Mouse (Mus musculus): ENCODE measurements around the gene Mterf2. TPM values are rescaled to one million over a fixed set of nuclear protein-coding genes. Genes with fewer than 3 reads are reported as not detected.
A peak's percentile ranks its signal among the peaks of the same experiment; 100 is the strongest.

Mterf2 gene
- 12.2 and 12.5 TPM in 2 replicates for polyA plus RNA-seq (2015; fragmentation: Nextera tagmentation; extraction: Ambion mirVana)

- Histone ChIP-seq H3K27me3 (no peaks in the 10 kb centered on the region), H3K4me3 (peak within 1 kb of the TSS; percentile 77), H3K27ac (peak within 1 kb of the TSS; percentile 48), H3K4me1 (replicated peaks) (peaks cover 14% of the 10 kb centered on the region), H3K4me2 (peak within 1 kb of the TSS; percentile 70), H3K36me3 (peaks cover 2% of the 10 kb centered on the region; the same call in 1 of the 2 replicates), H3K9ac (peak within 1 kb of the TSS; percentile 71), H3K9me3 (replicated peaks) (no peaks in the 10 kb centered on the region)
- WGBS = 8% methylated on average over 20 of the region's 20 CpGs
- ATAC-seq (replicated peaks; ENCODE audit: insufficient number of reproducible peaks, insufficient read depth, low FRiP score, low read depth) = peak; percentile 100
These were observed at the start of gene Mterf2 for GRCm38 (mm10) chr10:85127395-85128287. Mterf2 (minus strand) TSS chr10:85128027.

DNA sequence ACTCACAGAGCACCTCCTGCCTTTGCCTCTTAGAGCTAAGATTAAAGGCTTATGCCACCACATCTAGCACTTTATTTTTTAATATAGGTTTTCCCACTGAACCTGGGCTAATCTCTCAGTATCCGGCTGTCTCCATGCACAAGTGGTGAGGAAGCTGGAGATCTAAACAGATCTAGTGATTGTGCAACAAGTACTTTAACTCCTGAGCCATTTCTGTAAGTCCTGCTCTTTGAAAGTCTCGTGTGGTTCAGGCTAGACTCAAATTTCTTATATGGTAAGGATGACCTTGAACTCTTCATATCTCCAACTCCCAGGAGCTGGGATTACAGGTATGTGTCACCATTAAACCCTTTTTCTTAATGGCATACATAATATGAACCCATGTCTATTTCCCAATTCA lies 48.8 kb upstream of the Mterf2 start:
- Histone ChIP-seq H3K9me3 (replicated peaks) (no peaks in the 10 kb centered on the region), H3K4me3 (no peak overlapping the region), H3K36me3 (no peaks in the 10 kb centered on the region), H3K9ac (no peak overlapping the region), H3K27me3 (no peaks in the 10 kb centered on the region), H3K4me2 (no peak overlapping the region), H3K4me1 (replicated peaks) (no peaks in the 10 kb centered on the region), H3K27ac (no peak overlapping the region)
- WGBS = 66% methylated on average over 2 of the region's 2 CpGs
- ATAC-seq (replicated peaks; ENCODE audit: insufficient number of reproducible peaks, insufficient read depth, low FRiP score, low read depth) = no peak

DNA sequence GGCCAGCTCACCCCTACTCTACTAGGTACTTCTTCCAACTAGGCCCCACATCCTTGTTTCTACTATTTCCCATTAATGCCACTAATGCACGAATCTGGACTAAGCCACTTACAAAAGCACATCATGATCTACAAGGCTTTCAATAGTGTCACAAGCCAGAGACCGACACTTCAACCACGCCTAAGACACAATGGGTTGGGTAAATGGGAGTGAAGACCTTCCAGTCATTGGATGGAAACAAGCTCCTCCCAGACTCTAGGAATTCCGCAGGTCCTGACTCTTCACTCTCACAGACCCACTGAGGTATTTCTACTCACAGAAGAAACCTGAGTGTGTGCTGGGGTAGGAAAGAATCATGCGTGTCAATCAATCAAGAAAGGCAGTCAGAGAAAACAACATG lies 37.5 kb upstream of the Mterf2 start:
- H3K4me2 ChIP-seq = no peak overlapping the region
- H3K9ac ChIP-seq = no peak overlapping the region
- H3K4me3 ChIP-seq = no peak overlapping the region
- no peak overlapping the region for H3K27ac ChIP-seq
- H3K36me3 ChIP-seq = no peaks in the 10 kb centered on the region
- 84% methylated on average over 5 of the region's 5 CpGs for WGBS
- H3K4me1 ChIP-seq (replicated peaks) = peaks cover 5% of the 10 kb centered on the region; the same call in 1 of the 2 replicates
- no peaks in the 10 kb centered on the region for H3K27me3 ChIP-seq
- no peak for ATAC-seq (replicated peaks; ENCODE audit: insufficient number of reproducible peaks, insufficient read depth, low FRiP score, low read depth)
- H3K9me3 ChIP-seq (replicated peaks) = no peaks in the 10 kb centered on the region

- no peak for ATAC-seq (replicated peaks; ENCODE audit: insufficient number of reproducible peaks, insufficient read depth, low FRiP score, low read depth)
- WGBS = 93% methylated on average over 13 of the region's 13 CpGs
- Histone ChIP-seq H3K27me3 (no peaks in the 10 kb centered on the region), H3K4me3 (no peak overlapping the region), H3K27ac (no peak overlapping the region), H3K36me3 (no peaks in the 10 kb centered on the region), H3K9me3 (replicated peaks) (no peaks in the 10 kb centered on the region), H3K4me2 (no peak overlapping the region), H3K4me1 (replicated peaks) (peaks cover 7% of the 10 kb centered on the region; the same call in 1 of the 2 replicates), H3K9ac (no peak overlapping the region)
These were observed 37.0 kb upstream of the Mterf2 start for GRCm38 (mm10) chr10:85164791-85165190.

DNA sequence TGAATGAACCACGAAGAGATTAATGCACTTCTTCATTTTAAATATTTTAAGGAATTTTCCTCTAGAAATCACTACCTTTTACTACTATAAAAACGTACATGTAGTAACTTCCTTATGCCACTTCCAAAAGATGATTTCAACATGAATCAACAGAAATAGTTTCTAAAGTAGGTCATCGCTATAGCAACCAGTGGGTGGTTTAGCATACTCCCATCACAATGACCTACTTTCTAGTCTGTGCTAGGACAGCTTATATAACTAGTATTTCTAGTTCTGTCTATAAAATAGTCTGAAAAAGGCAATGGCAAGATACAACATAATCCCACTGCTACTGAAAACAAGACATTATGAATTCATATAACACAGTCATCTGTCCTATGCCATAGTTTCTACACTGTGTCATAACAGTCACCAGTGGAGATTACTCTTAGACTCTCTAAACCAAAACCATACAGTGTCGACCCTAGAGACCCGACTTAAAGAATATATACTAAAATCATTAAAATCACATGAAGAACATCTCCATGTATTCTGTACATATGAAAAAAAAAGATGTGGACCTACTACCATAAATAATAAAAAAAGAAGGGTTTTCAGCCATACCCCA lies 34.0 kb upstream of the Mterf2 start:
- Histone ChIP-seq H3K4me3 (no peak overlapping the region), H3K4me2 (no peak overlapping the region), H3K27me3 (no peaks in the 10 kb centered on the region), H3K9ac (no peak overlapping the region), H3K27ac (no peak overlapping the region), H3K9me3 (replicated peaks) (no peaks in the 10 kb centered on the region), H3K4me1 (replicated peaks) (peaks cover 7% of the 10 kb centered on the region; the same call in 1 of the 2 replicates), H3K36me3 (no peaks in the 10 kb centered on the region)
- ATAC-seq (replicated peaks; ENCODE audit: insufficient number of reproducible peaks, insufficient read depth, low FRiP score, low read depth) = no peak
- 68% methylated on average over 5 of the region's 5 CpGs for WGBS

GRCm38 (mm10) chr10:85159989-85160619 lies 32.3 kb upstream of the Mterf2 start:
- no peaks in the 10 kb centered on the region for H3K9me3 ChIP-seq (replicated peaks)
- no peak overlapping the region for H3K4me2 ChIP-seq
- H3K4me1 ChIP-seq (replicated peaks) = peaks cover 7% of the 10 kb centered on the region; the same call in 1 of the 2 replicates
- no peak overlapping the region for H3K4me3 ChIP-seq
- no peaks in the 10 kb centered on the region for H3K36me3 ChIP-seq
- WGBS = 31% methylated on average over 1 of the region's 1 CpGs
- no peak overlapping the region for H3K9ac ChIP-seq
- H3K27me3 ChIP-seq = no peaks in the 10 kb centered on the region
- ATAC-seq (replicated peaks; ENCODE audit: insufficient number of reproducible peaks, insufficient read depth, low FRiP score, low read depth) = no peak
- 0 out of 2 replicates have a peak overlapping the region, but pooled peaks have one; percentile 31 for H3K27ac ChIP-seq

DNA sequence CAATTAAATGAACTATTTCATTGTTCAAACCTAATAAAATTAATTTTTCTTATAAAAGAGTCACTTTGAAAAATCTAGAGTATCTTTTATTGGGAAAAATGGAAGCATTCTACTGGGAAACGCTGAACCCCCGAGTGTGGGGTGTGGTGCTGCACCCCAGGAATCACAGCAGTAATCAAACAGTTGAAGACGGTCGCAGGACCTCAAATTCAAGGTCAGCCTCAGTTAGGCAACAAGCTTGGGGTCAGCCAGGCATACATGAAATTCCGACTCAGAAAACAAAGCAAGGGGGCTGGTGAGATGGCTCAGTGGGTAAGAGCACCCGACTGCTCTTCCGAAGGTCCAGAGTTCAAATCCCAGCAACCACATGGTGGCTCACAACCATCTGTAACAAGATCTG lies 29.6 kb upstream of the Mterf2 start:
- 92% methylated on average over 7 of the region's 7 CpGs for WGBS
- H3K9me3 ChIP-seq (replicated peaks) = no peaks in the 10 kb centered on the region

GRCm38 (mm10) chr10:85154195-85154594 lies 26.4 kb upstream of the Mterf2 start:
- H3K4me2 ChIP-seq = no peak overlapping the region
- no peaks in the 10 kb centered on the region for H3K9me3 ChIP-seq (replicated peaks)
- 13% methylated on average over 2 of the region's 2 CpGs for WGBS
- H3K27ac ChIP-seq = no peak overlapping the region
- H3K4me3 ChIP-seq = no peak overlapping the region
- no peaks in the 10 kb centered on the region for H3K27me3 ChIP-seq
- no peak for ATAC-seq (replicated peaks; ENCODE audit: insufficient number of reproducible peaks, insufficient read depth, low FRiP score, low read depth)
- peaks cover 3% of the 10 kb centered on the region; the same call in 1 of the 2 replicates for H3K36me3 ChIP-seq
- no peaks in the 10 kb centered on the region for H3K4me1 ChIP-seq (replicated peaks)
- no peak overlapping the region for H3K9ac ChIP-seq

More for the DNA sequence above, 29.6 kb upstream of the Mterf2 start:
- Histone ChIP-seq H3K9ac (no peak overlapping the region), H3K27me3 (no peaks in the 10 kb centered on the region), H3K27ac (no peak overlapping the region), H3K36me3 (no peaks in the 10 kb centered on the region), H3K4me1 (replicated peaks) (peaks cover 7% of the 10 kb centered on the region; the same call in 1 of the 2 replicates), H3K4me2 (no peak overlapping the region), H3K4me3 (no peak overlapping the region)
- ATAC-seq (replicated peaks; ENCODE audit: insufficient number of reproducible peaks, insufficient read depth, low FRiP score, low read depth) = no peak

GRCm38 (mm10) chr10:85149226-85149625 lies 21.4 kb upstream of the Mterf2 start:
- WGBS = 87% methylated on average over 5 of the region's 5 CpGs
- ATAC-seq (replicated peaks; ENCODE audit: insufficient number of reproducible peaks, insufficient read depth, low FRiP score, low read depth) = no peak
- H3K9ac ChIP-seq = no peak overlapping the region

GRCm38 (mm10) chr10:85146282-85146681 lies 18.5 kb upstream of the Mterf2 start:
- H3K4me3 ChIP-seq = no peak overlapping the region
- H3K4me2 ChIP-seq = no peak overlapping the region
- no peaks in the 10 kb centered on the region for H3K27me3 ChIP-seq
- peaks cover 29% of the 10 kb centered on the region for H3K36me3 ChIP-seq
- ATAC-seq (replicated peaks; ENCODE audit: insufficient number of reproducible peaks, insufficient read depth, low FRiP score, low read depth) = no peak
- H3K4me1 ChIP-seq (replicated peaks) = no peaks in the 10 kb centered on the region
- H3K9ac ChIP-seq = no peak overlapping the region
- H3K27ac ChIP-seq = no peak overlapping the region
- no peaks in the 10 kb centered on the region for H3K9me3 ChIP-seq (replicated peaks)
- WGBS = 86% methylated on average over 14 of the region's 14 CpGs

More at GRCm38 (mm10) chr10:85149226-85149625, 21.4 kb upstream of the Mterf2 start:
- Histone ChIP-seq H3K4me3 (no peak overlapping the region), H3K27ac (no peak overlapping the region), H3K9me3 (replicated peaks) (no peaks in the 10 kb centered on the region), H3K4me1 (replicated peaks) (no peaks in the 10 kb centered on the region), H3K4me2 (no peak overlapping the region), H3K27me3 (no peaks in the 10 kb centered on the region), H3K36me3 (peaks cover 23% of the 10 kb centered on the region)

GRCm38 (mm10) chr10:85141465-85141864 lies 13.6 kb upstream of the Mterf2 start:
- H3K4me1 ChIP-seq (replicated peaks) = no peaks in the 10 kb centered on the region
- 59% methylated on average over 9 of the region's 9 CpGs for WGBS
- H3K9ac ChIP-seq = no peak overlapping the region
- no peaks in the 10 kb centered on the region for H3K27me3 ChIP-seq
- H3K9me3 ChIP-seq (replicated peaks) = no peaks in the 10 kb centered on the region
- H3K27ac ChIP-seq = no peak overlapping the region
- no peak overlapping the region for H3K4me2 ChIP-seq
- H3K36me3 ChIP-seq = peaks cover 14% of the 10 kb centered on the region
- no peak overlapping the region for H3K4me3 ChIP-seq
- no peak for ATAC-seq (replicated peaks; ENCODE audit: insufficient number of reproducible peaks, insufficient read depth, low FRiP score, low read depth)
